Mouse (Mus musculus) liver, adult 2 months (tissue): ENCODE data around the gene Spen. TPM values are rescaled to one million over a fixed set of nuclear protein-coding genes. Genes with fewer than 3 reads are reported as not detected.

Experiments
- DNase-seq: peaks from one replicate; pipeline ENCODE4 v3.0.0-alpha.2; 2011; ENCODE audit warnings: low read depth, low spot score; ENCODE audit errors: extremely low read depth
- H3K27ac ChIP-seq: fragments of 200-500 bp; replicated peaks from 2 replicates; pipeline ENCODE4 v1.5.1; 2012; ENCODE audit warnings: low read depth, mild to moderate bottlenecking, control low read depth, inconsistent platforms, low read length; ENCODE audit not compliant: insufficient read depth
- H3K27me3 ChIP-seq: fragments of 200-500 bp; 2 replicates; pipeline ENCODE4 v1.6.1; 2012; ENCODE audit warnings: mild to moderate bottlenecking, moderate library complexity, low read length, inconsistent platforms; ENCODE audit not compliant: control insufficient read depth, insufficient read depth
- H3K36me3 ChIP-seq: fragments of 200-500 bp; 2 replicates; pipeline ENCODE4 v1.6.1; 2012; ENCODE audit warnings: low read length, inconsistent platforms; ENCODE audit not compliant: control insufficient read depth, insufficient read depth
- H3K4me1 ChIP-seq: fragments of 200-500 bp; 2 replicates; pipeline ENCODE4 v1.6.1; 2011; ENCODE audit warnings: low read length; ENCODE audit not compliant: control insufficient read depth, insufficient read depth
- H3K4me3 ChIP-seq: fragments of 200-500 bp; 2 replicates; pipeline ENCODE4 v1.5.1; 2011; ENCODE audit warnings: low read depth, mild to moderate bottlenecking, control low read depth, low read length, moderate library complexity; ENCODE audit not compliant: insufficient read depth
- H3K79me2 ChIP-seq: fragments of 200-500 bp; 2 replicates; pipeline ENCODE4 v1.6.1; 2012; ENCODE audit warnings: inconsistent platforms, mild to moderate bottlenecking, low read length, moderate library complexity; ENCODE audit not compliant: control insufficient read depth, insufficient read depth
- H3K9ac ChIP-seq: fragments of 200-500 bp; 2 replicates; pipeline ENCODE4 v1.6.1; 2012; ENCODE audit warnings: low read depth, mild to moderate bottlenecking, control low read depth, inconsistent platforms, low read length
- CTCF ChIP-seq: fragments of 200-500 bp; IDR thresholded peaks from 2 replicates; pipeline ENCODE4 v1.5.1; 2011; ENCODE audit warnings: low read depth, low read length, control low read depth
- POLR2A ChIP-seq: fragments of 200-500 bp; IDR thresholded peaks from 2 replicates; pipeline ENCODE4 v1.6.1; 2011; ENCODE audit warnings: low read length, control low read depth; ENCODE audit not compliant: insufficient read depth; ENCODE audit errors: extremely low read depth
- WGBS: fragments of 180-500 bp; shearing (Covaris S2); methylation state at CpG from one replicate; pipeline ENCODE4 v1.1.7; 2018; 5-methylcytosine and 5-hydroxymethylcytosine counted together
- polyA plus RNA-seq: library from polyadenylated mRNA; depleted of rRNA; stranded (reverse); fragments of >200 nt; gene quantifications from 2 replicates; pipeline ENCODE4 v1.2.3, GENCODE M21; 2012
- total RNA-seq: library from RNA; depleted of rRNA; stranded (reverse); fragments of >200 nt; gene quantifications from 2 replicates; pipeline ENCODE4 v1.2.3, GENCODE M21; 2014

Spen gene
- total and polyA plus RNA-seq, 2 experiments, result 7.5 to 8.1 TPM

DNA sequence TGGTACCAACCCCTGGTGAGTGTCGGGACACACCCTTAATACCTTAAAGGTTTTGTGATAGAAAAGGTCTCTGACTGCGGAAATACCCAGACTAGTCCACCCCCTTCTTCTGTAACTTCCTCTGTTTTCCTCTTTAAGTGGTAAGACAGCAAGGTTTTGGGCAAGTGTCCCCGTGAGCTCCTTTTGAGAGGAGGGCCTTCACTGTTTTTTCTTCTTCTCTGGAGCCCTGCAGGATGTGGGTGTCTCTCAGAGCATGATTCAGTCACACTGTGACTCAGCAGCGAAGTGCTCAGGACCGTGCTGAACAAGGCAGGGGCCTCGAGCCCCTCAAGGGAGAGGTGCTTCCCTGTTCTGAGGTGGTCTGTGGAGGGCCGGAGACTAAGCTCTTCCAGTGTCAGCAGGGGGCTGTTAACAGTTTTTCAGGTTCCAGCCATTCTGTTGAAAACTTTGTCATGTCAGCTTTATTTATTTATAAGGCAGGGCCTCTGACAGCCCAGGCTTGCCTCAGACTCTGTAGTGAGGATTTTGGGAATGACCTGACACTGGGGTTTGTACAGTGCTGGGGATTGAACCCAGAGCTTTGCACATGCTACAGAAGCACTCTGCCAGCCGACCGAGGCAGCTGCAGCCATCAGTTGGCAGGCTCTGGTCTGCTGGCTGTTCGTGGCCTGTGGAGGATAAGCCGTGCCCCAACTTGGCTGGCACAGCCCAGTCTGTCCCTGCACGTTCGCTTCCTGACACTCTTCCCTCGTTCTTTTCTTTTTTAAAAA, 83.6 kb downstream of the Spen start:
- H3K27ac ChIP-seq, result no peak overlapping the region
- no peak overlapping the region for H3K9ac ChIP-seq
- peaks cover 8% of the 10 kb centered on the region for H3K4me1 ChIP-seq
- no peaks in the 10 kb centered on the region for H3K36me3 ChIP-seq
- peaks cover 11% of the 10 kb centered on the region; the same call in 1 of the 2 replicates for H3K79me2 ChIP-seq
- 51% methylated on average over 14 of the region's 14 CpGs for WGBS
- peak; percentile 80 for DNase-seq
- no peak for TF ChIP-seq CTCF
- TF ChIP-seq POLR2A, result no peak
- no peak overlapping the region for H3K4me3 ChIP-seq
- H3K27me3 ChIP-seq, result no peaks in the 10 kb centered on the region

DNA sequence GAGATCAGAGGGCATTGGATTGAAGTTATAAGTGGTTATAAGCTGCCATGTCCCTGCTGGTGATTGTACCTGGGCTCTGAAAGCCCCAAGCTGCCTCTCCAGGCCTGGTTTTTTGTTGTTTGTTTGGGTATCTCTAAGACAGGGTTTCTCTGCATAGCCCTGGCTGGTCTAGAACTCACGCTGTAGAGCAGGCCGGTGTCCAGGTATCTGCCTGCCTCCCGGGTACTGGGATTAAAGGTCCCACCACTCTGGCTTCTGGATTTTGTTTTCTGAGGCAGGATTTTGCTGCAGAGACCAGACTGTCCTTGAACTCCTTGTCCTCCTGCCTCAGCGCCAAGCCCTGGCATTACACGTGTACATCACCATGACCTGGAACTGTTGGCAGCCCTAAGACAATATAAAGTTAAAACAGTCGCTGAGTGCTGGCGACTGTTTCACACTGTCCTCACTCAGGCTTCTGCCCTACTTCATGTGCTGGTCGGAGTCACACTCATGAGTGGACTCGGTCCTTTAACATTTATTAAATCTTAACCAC, 86.4 kb downstream of the Spen start:
- peak overlapping the region; percentile 57 for H3K27ac ChIP-seq
- TF ChIP-seq POLR2A (no peak), CTCF (no peak)
- DNase-seq, result peak; percentile 99

DNA sequence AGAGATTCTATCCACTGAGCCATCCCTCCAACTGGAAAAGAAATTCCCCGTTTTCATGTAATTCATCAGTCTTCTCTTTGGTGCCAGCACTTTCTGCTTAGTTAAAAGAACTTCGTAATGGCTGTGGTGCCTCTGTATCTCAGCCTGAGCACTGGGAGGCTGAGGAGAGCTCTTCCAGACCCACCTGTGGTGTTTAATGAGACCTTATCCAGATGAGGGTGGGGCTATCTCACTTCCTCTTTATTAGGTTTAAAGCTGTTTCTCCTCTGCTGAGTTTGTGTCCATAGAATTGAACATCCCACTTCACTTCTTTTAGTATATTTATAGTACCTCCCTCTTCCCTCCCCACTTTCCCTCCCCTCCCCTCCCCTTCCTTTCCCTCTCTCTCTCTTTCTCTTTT, 87.1 kb downstream of the Spen start:
- no peak overlapping the region for H3K9ac ChIP-seq
- 94% methylated on average over 2 of the region's 2 CpGs for WGBS
- peaks cover 13% of the 10 kb centered on the region; the same call in 1 of the 2 replicates for H3K79me2 ChIP-seq
- TF ChIP-seq CTCF (no peak), POLR2A (no peak)
- H3K36me3 ChIP-seq, result no peaks in the 10 kb centered on the region
- no peak overlapping the region for H3K4me3 ChIP-seq
- peaks cover 8% of the 10 kb centered on the region for H3K4me1 ChIP-seq
- DNase-seq, result no peak
- no peak overlapping the region for H3K27ac ChIP-seq
- no peaks in the 10 kb centered on the region for H3K27me3 ChIP-seq

More for the DNA sequence above, 86.4 kb downstream of the Spen start:
- Histone ChIP-seq H3K36me3 (no peaks in the 10 kb centered on the region), H3K9ac (no peak overlapping the region), H3K4me3 (no peak overlapping the region), H3K27me3 (no peaks in the 10 kb centered on the region), H3K79me2 (peaks cover 11% of the 10 kb centered on the region; the same call in 1 of the 2 replicates), H3K4me1 (peaks cover 8% of the 10 kb centered on the region)
- 23% methylated on average over 9 of the region's 9 CpGs for WGBS

DNA sequence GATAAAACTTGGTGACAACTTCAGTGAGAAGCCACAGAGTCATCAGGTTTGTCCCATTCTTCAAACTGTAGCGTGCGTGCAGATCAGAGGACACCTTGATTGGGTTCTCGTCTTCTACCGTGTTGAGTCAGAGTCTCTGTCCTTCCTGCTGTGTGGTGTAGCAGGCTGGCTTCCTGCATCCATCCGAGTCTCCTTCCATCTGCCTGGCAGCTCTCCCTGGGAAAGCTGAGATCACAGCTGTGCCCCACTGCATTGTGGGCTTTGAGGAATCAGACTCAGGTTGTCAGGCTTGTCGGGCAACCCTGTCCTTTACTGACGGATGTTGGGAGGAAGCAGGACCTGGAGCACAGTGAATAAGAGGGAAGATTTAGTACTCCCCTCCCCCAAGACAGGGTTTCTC, 92.2 kb downstream of the Spen start:
- no peak for TF ChIP-seq POLR2A
- TF ChIP-seq CTCF, result no peak
- no peak overlapping the region for H3K9ac ChIP-seq
- peaks cover 19% of the 10 kb centered on the region; the same call in 1 of the 2 replicates for H3K79me2 ChIP-seq
- DNase-seq, result no peak
- 79% methylated on average over 7 of the region's 7 CpGs for WGBS
- no peaks in the 10 kb centered on the region for H3K27me3 ChIP-seq
- H3K4me3 ChIP-seq, result no peak overlapping the region
- peaks cover 7% of the 10 kb centered on the region for H3K4me1 ChIP-seq
- H3K27ac ChIP-seq, result no peak overlapping the region
- no peaks in the 10 kb centered on the region for H3K36me3 ChIP-seq

DNA sequence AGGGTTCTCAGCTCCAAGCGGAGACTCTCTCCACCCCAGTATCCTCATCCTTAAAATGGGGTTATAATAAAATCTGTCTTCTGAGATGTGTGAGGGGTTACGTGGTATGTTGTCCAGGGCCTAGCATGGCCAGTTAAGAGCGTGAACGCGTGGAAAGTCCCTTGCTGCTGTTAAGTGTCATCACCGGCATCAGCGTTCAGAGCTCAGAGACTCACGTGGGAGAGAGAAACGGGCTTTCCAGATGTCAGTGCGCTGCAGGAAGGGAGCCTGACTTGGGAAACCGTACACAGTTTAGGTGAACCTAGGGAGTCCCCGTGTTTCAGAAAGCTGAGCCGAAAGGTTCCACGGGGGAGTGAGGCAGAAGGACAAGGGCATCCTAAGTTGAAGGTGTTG, 93.1 kb downstream of the Spen start:
- Histone ChIP-seq H3K4me1 (peaks cover 6% of the 10 kb centered on the region), H3K36me3 (no peaks in the 10 kb centered on the region), H3K27ac (no peak overlapping the region), H3K79me2 (peaks cover 19% of the 10 kb centered on the region; the same call in 1 of the 2 replicates), H3K9ac (peak overlapping the region; percentile 89), H3K4me3 (peak overlapping the region; percentile 89), H3K27me3 (no peaks in the 10 kb centered on the region)
- DNase-seq, result no peak
- 12% methylated on average over 14 of the region's 14 CpGs for WGBS
- TF ChIP-seq POLR2A (no peak), CTCF (no peak)
